7 mouse cellular contexts compared by ENCODE assay signal in genomic region chr7:4836351-4836792, GRCm38 (mm10). TPM values are rescaled to one million over a fixed set of nuclear protein-coding genes. Genes with fewer than 3 reads are reported as not detected.
A peak's percentile ranks its signal among the peaks of the same experiment; 100 is the strongest.
DNase-seq lines count a peak whose midpoint lies in the region; ATAC-seq and TF ChIP-seq lines count a peak whose summit lies in the region.

No protein-coding gene starts in this region.

- ATAC-seq in activated CD4-positive, CD25-positive, alpha-beta regulatory T cell, adult 4 months = peak; percentile 90
- peak; percentile 96 for ATAC-seq in inflammation-experienced regulatory T-cells, adult 6 months
- peak; percentile 91 for ATAC-seq in midbrain, embryonic 16.5 days

- H3K9ac ChIP-seq in liver, adult 2 months (ENCODE audit: low read depth, low read length) = peak overlapping the region; percentile 72
- H3K9ac ChIP-seq in midbrain, embryonic 16.5 days (ENCODE audit: low read depth, low read length) = peak overlapping the region; percentile 90

- TF ChIP-seq POLR2A in cerebellum, adult 2 months (IDR thresholded peaks at IDR 0.05; ENCODE audit: borderline replicate concordance, insufficient read depth, low read length) = no peak
- no peak for TF ChIP-seq POLR2A in liver, adult 2 months (IDR thresholded peaks at IDR 0.05; ENCODE audit: extremely low read depth, insufficient read depth, low read length)

- peak; percentile 62 for TF ChIP-seq CTCF in cerebellum, adult 2 months (IDR thresholded peaks at IDR 0.05; ENCODE audit: borderline replicate concordance, insufficient read depth, low read depth, low read length)
- peak; percentile 79 for TF ChIP-seq CTCF in liver, adult 2 months (IDR thresholded peaks at IDR 0.05; ENCODE audit: low read depth, low read length)

- no peaks in the 10 kb centered on the region for H3K79me2 ChIP-seq in liver, adult 2 months (ENCODE audit: control insufficient read depth, insufficient read depth, low read length)

- under 1% methylated on average over 50 of the region's 51 CpGs for WGBS in cerebellum, adult 2 months
- WGBS in liver, adult 2 months = 2% methylated on average over 51 of the region's 51 CpGs
- WGBS in midbrain, embryonic 16.5 days = under 1% methylated on average over 50 of the region's 51 CpGs

- no peaks in the 10 kb centered on the region for H3K9me3 ChIP-seq in midbrain, embryonic 16.5 days (replicated peaks; ENCODE audit: control insufficient read depth, low read length, poor library complexity, severe bottlenecking)

- DNase-seq in cerebellum, adult 2 months = peak; percentile 87 to 88
- peak; percentile 38 for DNase-seq in gastrocnemius, adult 18-20 months (ENCODE audit: low spot score)
- DNase-seq in liver, adult 2 months (ENCODE audit: extremely low read depth, low read depth, low spot score) = peak; percentile 54
- DNase-seq in spleen, postnatal 4 days (ENCODE audit: low spot score in 2 of 2) = peak; percentile 47 to 77

- H3K4me2 ChIP-seq in midbrain, embryonic 16.5 days (ENCODE audit: low read length) = peak overlapping the region; percentile 91

- no peaks in the 10 kb centered on the region for H3K4me1 ChIP-seq in cerebellum, adult 2 months (ENCODE audit: control insufficient read depth, insufficient read depth, low read length)
- H3K4me1 ChIP-seq in liver, adult 2 months (ENCODE audit: control insufficient read depth, insufficient read depth, low read length) = peaks cover 2% of the 10 kb centered on the region; the same call in 1 of the 2 replicates
- H3K4me1 ChIP-seq in midbrain, embryonic 16.5 days (ENCODE audit: control insufficient read depth, insufficient read depth, low read length) = peaks cover 16% of the 10 kb centered on the region

- H3K4me3 ChIP-seq in cerebellum, adult 2 months (replicated peaks; ENCODE audit: insufficient read depth, low read depth, low read length) = peak overlapping the region; percentile 65
- H3K4me3 ChIP-seq in liver, adult 2 months (ENCODE audit: insufficient read depth, low read depth, low read length) = peak overlapping the region; percentile 55
- H3K4me3 ChIP-seq in midbrain, embryonic 16.5 days (ENCODE audit: low read depth, low read length) = peak overlapping the region; percentile 66

- no peaks in the 10 kb centered on the region for H3K27me3 ChIP-seq in cerebellum, adult 2 months (ENCODE audit: control insufficient read depth, insufficient read depth, low read length)
- H3K27me3 ChIP-seq in liver, adult 2 months (ENCODE audit: control insufficient read depth, insufficient read depth, low read length) = peaks cover 2% of the 10 kb centered on the region; the same call in 1 of the 2 replicates
- H3K27me3 ChIP-seq in midbrain, embryonic 16.5 days (ENCODE audit: control insufficient read depth, insufficient read depth, low read depth, low read length) = peaks cover 5% of the 10 kb centered on the region

- H3K36me3 ChIP-seq in liver, adult 2 months (ENCODE audit: control insufficient read depth, insufficient read depth, low read length) = no peaks in the 10 kb centered on the region
- peaks cover 3% of the 10 kb centered on the region for H3K36me3 ChIP-seq in midbrain, embryonic 16.5 days (ENCODE audit: control insufficient read depth, insufficient read depth, low read length)

- H3K27ac ChIP-seq in cerebellum, adult 2 months (ENCODE audit: insufficient read depth, low read length) = peak overlapping the region; percentile 15; the same call in 1 of the 2 replicates
- no peak overlapping the region for H3K27ac ChIP-seq in liver, adult 2 months (replicated peaks; ENCODE audit: insufficient read depth, low read depth, low read length)
- peak overlapping the region; percentile 90 for H3K27ac ChIP-seq in midbrain, embryonic 16.5 days (ENCODE audit: low read length)

RNA-seq across cellular contexts. Expression of gene Shisa7, which starts 8.1 kb away (rescaled TPM):
- polyA plus RNA-seq in activated CD4-positive, CD25-positive, alpha-beta regulatory T cell, adult 4 months (2017; shearing (Covaris generic)) = under 1 TPM in 1 of 2 experiments, not detected in 1; 0.09 TPM
- 21.0 and 22.7 TPM in 2 replicates for polyA plus RNA-seq in cerebellum, adult 2 months (2012; rRNA removed)
- total RNA-seq in gastrocnemius, adult 18-20 months (2021) = not detected
- not detected for polyA plus RNA-seq in inflammation-experienced regulatory T-cells, adult 6 months (2017; shearing (Covaris generic))
- under 0.01 TPM in 1 of 2 replicates, not detected in the other for total RNA-seq in liver, adult 2 months (2014; rRNA removed)
- polyA plus RNA-seq in liver, adult 2 months (2012; rRNA removed) = 0.02 and 0.12 TPM in 2 replicates
- polyA plus RNA-seq in midbrain, embryonic 16.5 days (2015; fragmentation: Nextera tagmentation; extraction: Ambion mirVana) = 14.0 and 14.6 TPM in 2 replicates

RNA-seq across cellular contexts. Expression of gene Ube2s, which starts 24.0 kb away (rescaled TPM):
- polyA plus RNA-seq in activated CD4-positive, CD25-positive, alpha-beta regulatory T cell, adult 4 months (2017; shearing (Covaris generic)) = 10 to 100 TPM; 39.3 to 43.6 TPM
- 179 and 211 TPM in 2 replicates for polyA plus RNA-seq in cerebellum, adult 2 months (2012; rRNA removed)
- 10 to 100 TPM; 84.1 to 86.9 TPM for total RNA-seq in gastrocnemius, adult 18-20 months (2021)
- polyA plus RNA-seq in inflammation-experienced regulatory T-cells, adult 6 months (2017; shearing (Covaris generic)) = 10 to 100 TPM; 13.2 to 64.5 (median 31.1) TPM
- 22.4 and 24.2 TPM in 2 replicates for total RNA-seq in liver, adult 2 months (2014; rRNA removed)
- polyA plus RNA-seq in liver, adult 2 months (2012; rRNA removed) = 45.9 and 74.3 TPM in 2 replicates
- 226 and 253 TPM in 2 replicates for polyA plus RNA-seq in midbrain, embryonic 16.5 days (2015; fragmentation: Nextera tagmentation; extraction: Ambion mirVana)

RNA-seq across cellular contexts. Expression of gene Isoc2b, which starts 33.7 kb away (rescaled TPM):
- polyA plus RNA-seq in activated CD4-positive, CD25-positive, alpha-beta regulatory T cell, adult 4 months (2017; shearing (Covaris generic)) = 10 to 100 TPM; 34.4 to 50.2 TPM
- 11.1 and 13.6 TPM in 2 replicates for polyA plus RNA-seq in cerebellum, adult 2 months (2012; rRNA removed)
- total RNA-seq in gastrocnemius, adult 18-20 months (2021) = 1 to 10 TPM; 6.0 to 8.2 TPM
- 10 to 100 TPM; 26.6 to 36.5 (median 34.4) TPM for polyA plus RNA-seq in inflammation-experienced regulatory T-cells, adult 6 months (2017; shearing (Covaris generic))
- total RNA-seq in liver, adult 2 months (2014; rRNA removed) = 23.6 and 40.2 TPM in 2 replicates
- polyA plus RNA-seq in liver, adult 2 months (2012; rRNA removed) = 24.0 and 34.6 TPM in 2 replicates
- 3.6 and 5.0 TPM in 2 replicates for polyA plus RNA-seq in midbrain, embryonic 16.5 days (2015; fragmentation: Nextera tagmentation; extraction: Ambion mirVana)

RNA-seq across cellular contexts. Expression of gene Isoc2a, which starts 40.6 kb away (rescaled TPM):
- polyA plus RNA-seq in activated CD4-positive, CD25-positive, alpha-beta regulatory T cell, adult 4 months (2017; shearing (Covaris generic)) = under 1 TPM; 0.20 to 0.69 TPM
- 17.4 and 17.7 TPM in 2 replicates for polyA plus RNA-seq in cerebellum, adult 2 months (2012; rRNA removed)
- 10 to 100 TPM; 26.9 to 32.6 TPM for total RNA-seq in gastrocnemius, adult 18-20 months (2021)
- under 1 TPM; 0.58 to 0.92 (median 0.70) TPM for polyA plus RNA-seq in inflammation-experienced regulatory T-cells, adult 6 months (2017; shearing (Covaris generic))
- total RNA-seq in liver, adult 2 months (2014; rRNA removed) = 54.3 and 63.5 TPM in 2 replicates
- 103 and 110 TPM in 2 replicates for polyA plus RNA-seq in liver, adult 2 months (2012; rRNA removed)
- polyA plus RNA-seq in midbrain, embryonic 16.5 days (2015; fragmentation: Nextera tagmentation; extraction: Ambion mirVana) = 0.46 and 0.57 TPM in 2 replicates

RNA-seq across cellular contexts. Expression of gene Rpl28, which starts 43.7 kb away (rescaled TPM):
- polyA plus RNA-seq in activated CD4-positive, CD25-positive, alpha-beta regulatory T cell, adult 4 months (2017; shearing (Covaris generic)) = 100 to 1,000 TPM; 460 to 740 TPM
- 268 and 296 TPM in 2 replicates for polyA plus RNA-seq in cerebellum, adult 2 months (2012; rRNA removed)
- 100 to 1,000 TPM; 582 to 601 TPM for total RNA-seq in gastrocnemius, adult 18-20 months (2021)
- polyA plus RNA-seq in inflammation-experienced regulatory T-cells, adult 6 months (2017; shearing (Covaris generic)) = 100 to 1,000 TPM; 324 to 638 (median 419) TPM
- 58.4 and 69.2 TPM in 2 replicates for total RNA-seq in liver, adult 2 months (2014; rRNA removed)
- polyA plus RNA-seq in liver, adult 2 months (2012; rRNA removed) = 211 and 226 TPM in 2 replicates
- 201 and 213 TPM in 2 replicates for polyA plus RNA-seq in midbrain, embryonic 16.5 days (2015; fragmentation: Nextera tagmentation; extraction: Ambion mirVana)

Comparison
In these comparisons a context has a peak if more than half of its experiments do, and no peak if none do; other contexts are left out.
1. RNA of gene Shisa7, which starts 8.1 kb away (polyA plus RNA-seq): 21.0 to 22.7 TPM in cerebellum, adult 2 months and 14.0 to 14.6 TPM in midbrain, embryonic 16.5 days; 0.02 to 0.12 TPM in liver, adult 2 months, 0.09 TPM in activated CD4-positive, CD25-positive, alpha-beta regulatory T cell, adult 4 months and not detected in inflammation-experienced regulatory T-cells, adult 6 months; every median in the first group is over 10 times any median in the second.
2. Peak in every context shown above with its lines, with median percentiles within 50 percentile points of each other: ATAC-seq, DNase-seq and H3K4me3 ChIP-seq.